Mouse (Mus musculus): ENCODE measurements around the gene Traf3. TPM values are rescaled to one million over a fixed set of nuclear protein-coding genes. Genes with fewer than 3 reads are reported as not detected.

Gene Traf3
- total RNA-seq, 2 experiments from 2014 or later: 14.2 to 14.3 TPM

DNA sequence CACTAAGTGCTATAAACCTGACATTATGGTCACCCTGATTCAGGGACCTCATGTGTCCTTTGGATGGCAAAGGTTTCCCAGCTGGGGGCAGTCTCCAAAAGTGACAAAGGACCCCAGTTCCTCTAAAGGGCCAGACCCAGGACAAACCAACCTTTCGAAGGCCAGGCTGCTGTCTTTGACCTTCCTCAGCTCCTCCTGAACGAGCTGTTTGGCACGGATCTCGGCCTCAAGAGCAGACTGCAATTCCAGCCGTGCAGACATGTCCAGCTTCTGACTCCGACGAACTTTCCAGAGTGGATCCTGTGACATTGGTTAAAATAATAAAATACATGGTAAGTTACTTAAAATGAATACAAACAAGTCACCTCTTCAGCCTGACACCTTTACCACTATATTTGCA, 148.1 kb downstream of the Traf3 start:
- DNase-seq: no peak

Other genes starting within 250 kb of the Traf3 start
- gene Ankrd9, start 187.3 kb upstream of the Traf3 start, total RNA-seq (2021): 10 to 100 TPM; 59.5 to 68.0 TPM
- 10 to 100 TPM; 14.7 to 15.0 TPM for gene Rcor1, start 127.0 kb upstream of the Traf3 start, total RNA-seq (2021)
- not detected for gene 4930595D18Rik, start 18.1 kb downstream of the Traf3 start, total RNA-seq (2021)
- gene Amn, start 104.7 kb downstream of the Traf3 start, total RNA-seq (2021): not detected
- 10 to 100 TPM; 52.7 to 57.6 TPM for gene Cdc42bpb, start 211.3 kb downstream of the Traf3 start, total RNA-seq (2021)
- gene Lbhd2, start 240.4 kb downstream of the Traf3 start, total RNA-seq (2021): not detected

Data from heart, adult 18-20 months (tissue).